Mouse (Mus musculus) liver, embryonic 14.5 days (tissue): ENCODE data around the gene Hes1.

Experiments used
- CTCF ChIP-seq: IDR thresholded peaks from 2 replicates; pipeline ENCODE4 v1.5.1; 2016; ENCODE audit warnings: antibody characterized with exemption, low read depth, control low read depth
- EP300 ChIP-seq: IDR thresholded peaks from 2 replicates; pipeline ENCODE4 v1.6.1; 2016; ENCODE audit warnings: antibody characterized with exemption, low read depth

- TF ChIP-seq CTCF (no peak), EP300 (no peak)
These were observed 9.6 kb upstream of the Hes1 start for GRCm38 (mm10) chr16:30054541-30054940.
